Mouse (Mus musculus) stomach, embryonic 14.5 days (tissue): ENCODE measurements around the gene Ank2. TPM values are rescaled to one million over a fixed set of nuclear protein-coding genes. Genes with fewer than 3 reads are reported as not detected.

Source experiments
- ATAC-seq: fragments of 200-750 bp; cut with Nextera tagmentation; 2 replicates; pipeline ENCODE4 v1.8.0; 2017; ENCODE audit warnings: low read depth, moderate TSS enrichment; ENCODE audit not compliant: insufficient number of reproducible peaks, insufficient read depth, low FRiP score
- H3K27ac ChIP-seq: fragments of 300-500 bp; sonication (generic); 2 replicates; pipeline ENCODE4 v1.5.1; 2014; ENCODE audit warnings: mild to moderate bottlenecking, low read length, moderate library complexity, mixed read lengths
- H3K27me3 ChIP-seq: fragments of 300-500 bp; sonication (generic); 2 replicates; pipeline ENCODE4 v1.6.1; 2014; ENCODE audit warnings: low read length, control low read depth, mixed read lengths; ENCODE audit not compliant: control insufficient read depth, insufficient read depth
- H3K36me3 ChIP-seq: fragments of 300-500 bp; sonication (generic); 2 replicates; pipeline ENCODE4 v1.6.1; 2014; ENCODE audit warnings: mild to moderate bottlenecking, control low read depth, low read length, moderate library complexity, mixed read lengths; ENCODE audit not compliant: control insufficient read depth, insufficient read depth
- H3K4me1 ChIP-seq: fragments of 300-500 bp; sonication (generic); 2 replicates; pipeline ENCODE4 v1.6.1; 2014; ENCODE audit warnings: low read length, control low read depth, mixed read lengths; ENCODE audit not compliant: control insufficient read depth, insufficient read depth
- H3K4me2 ChIP-seq: fragments of 300-500 bp; sonication (generic); replicated peaks from 2 replicates; pipeline ENCODE4 v1.6.1; 2014; ENCODE audit warnings: low read depth, low read length, control low read depth
- H3K4me3 ChIP-seq: fragments of 300-500 bp; sonication (generic); 2 replicates; pipeline ENCODE4 v1.5.1; 2014; ENCODE audit warnings: low read depth, low read length, control low read depth
- H3K9ac ChIP-seq: fragments of 300-500 bp; sonication (generic); replicated peaks from 2 replicates; pipeline ENCODE4 v1.6.1; 2014; ENCODE audit warnings: low read depth, mild to moderate bottlenecking, control low read depth, low read length, moderate library complexity, mixed read lengths
- H3K9me3 ChIP-seq: fragments of 300-500 bp; sonication (generic); 2 replicates; pipeline ENCODE4 v1.6.1; 2016; ENCODE audit warnings: low read depth, low read length, control low read depth; ENCODE audit not compliant: control insufficient read depth
- WGBS: fragments of 180-500 bp; shearing (Covaris S2); extraction: QIAGEN DNeasy Blood & Tissue Kit; methylation state at CpG from one replicate; pipeline ENCODE4 v1.1.7; 2014; 5-methylcytosine and 5-hydroxymethylcytosine counted together
- polyA plus RNA-seq: library from polyadenylated mRNA; unstranded; fragments of >200 nt; fragmentation: Nextera tagmentation; extraction: Ambion mirVana; gene quantifications from 2 replicates; pipeline ENCODE4 v1.2.1, GENCODE M21; 2014

The Ank2 gene
- polyA plus RNA-seq, 1 experiment from 2014 or later, result 50.0 TPM

GRCm38 (mm10) chr3:127458420-127458798 is 40.7 kb downstream of the Ank2 start:
- no peak overlapping the region for H3K9ac ChIP-seq
- H3K4me2 ChIP-seq, result no peak overlapping the region

GRCm38 (mm10) chr3:127457761-127458419 is 41.3 kb downstream of the Ank2 start:
- no peaks in the 10 kb centered on the region for H3K27me3 ChIP-seq
- no peak for ATAC-seq
- H3K4me1 ChIP-seq, result no peaks in the 10 kb centered on the region
- no peaks in the 10 kb centered on the region for H3K9me3 ChIP-seq
- H3K36me3 ChIP-seq, result no peaks in the 10 kb centered on the region
- no peak overlapping the region for H3K4me3 ChIP-seq
- 22% methylated on average over 5 of the region's 5 CpGs for WGBS
- no peak overlapping the region for H3K27ac ChIP-seq
- H3K4me2 ChIP-seq, result no peak overlapping the region
- H3K9ac ChIP-seq, result no peak overlapping the region

More at GRCm38 (mm10) chr3:127458420-127458798, 40.7 kb downstream of the Ank2 start:
- H3K36me3 ChIP-seq, result no peaks in the 10 kb centered on the region
- no peak overlapping the region for H3K27ac ChIP-seq
- no peak for ATAC-seq
- WGBS, result 24% methylated on average over 6 of the region's 6 CpGs
- H3K4me3 ChIP-seq, result no peak overlapping the region
- H3K27me3 ChIP-seq, result no peaks in the 10 kb centered on the region
- H3K4me1 ChIP-seq, result no peaks in the 10 kb centered on the region
- H3K9me3 ChIP-seq, result no peaks in the 10 kb centered on the region

GRCm38 (mm10) chr3:127453738-127454137 is 45.4 kb downstream of the Ank2 start:
- no peaks in the 10 kb centered on the region for H3K9me3 ChIP-seq
- H3K9ac ChIP-seq, result no peak overlapping the region
- no peaks in the 10 kb centered on the region for H3K27me3 ChIP-seq
- no peaks in the 10 kb centered on the region for H3K4me1 ChIP-seq
- no peaks in the 10 kb centered on the region for H3K36me3 ChIP-seq
- H3K4me2 ChIP-seq, result no peak overlapping the region
- no peak overlapping the region for H3K4me3 ChIP-seq
- H3K27ac ChIP-seq, result no peak overlapping the region
- no peak for ATAC-seq
- 69% methylated on average over 4 of the region's 4 CpGs for WGBS

GRCm38 (mm10) chr3:127453254-127453653 is 45.9 kb downstream of the Ank2 start:
- Histone ChIP-seq H3K4me2 (no peak overlapping the region), H3K36me3 (no peaks in the 10 kb centered on the region), H3K9me3 (no peaks in the 10 kb centered on the region), H3K4me3 (no peak overlapping the region), H3K27ac (no peak overlapping the region), H3K27me3 (no peaks in the 10 kb centered on the region), H3K4me1 (no peaks in the 10 kb centered on the region), H3K9ac (no peak overlapping the region)
- no peak for ATAC-seq
- WGBS, result 82% methylated on average over 6 of the region's 6 CpGs

GRCm38 (mm10) chr3:127452233-127452632 is 46.9 kb downstream of the Ank2 start:
- no peaks in the 10 kb centered on the region for H3K27me3 ChIP-seq
- no peak overlapping the region for H3K4me3 ChIP-seq
- WGBS, result 63% methylated on average over 13 of the region's 13 CpGs
- no peak overlapping the region for H3K27ac ChIP-seq
- H3K36me3 ChIP-seq, result no peaks in the 10 kb centered on the region
- H3K4me2 ChIP-seq, result no peak overlapping the region
- no peaks in the 10 kb centered on the region for H3K4me1 ChIP-seq
- H3K9ac ChIP-seq, result no peak overlapping the region
- no peaks in the 10 kb centered on the region for H3K9me3 ChIP-seq
- no peak for ATAC-seq

- Histone ChIP-seq H3K9ac (no peak overlapping the region), H3K36me3 (no peaks in the 10 kb centered on the region), H3K27ac (no peak overlapping the region), H3K4me2 (no peak overlapping the region), H3K4me1 (no peaks in the 10 kb centered on the region), H3K4me3 (no peak overlapping the region), H3K9me3 (no peaks in the 10 kb centered on the region), H3K27me3 (no peaks in the 10 kb centered on the region)
- 47% methylated on average over 9 of the region's 9 CpGs for WGBS
- ATAC-seq, result no peak
Measured at GRCm38 (mm10) chr3:127451741-127452140, 47.4 kb downstream of the Ank2 start.

GRCm38 (mm10) chr3:127451070-127451469 is 48.1 kb downstream of the Ank2 start:
- ATAC-seq, result no peak

GRCm38 (mm10) chr3:127446173-127446572 is 53.0 kb downstream of the Ank2 start:
- Histone ChIP-seq H3K27ac (no peak overlapping the region), H3K9ac (no peak overlapping the region), H3K4me2 (no peak overlapping the region), H3K9me3 (no peaks in the 10 kb centered on the region), H3K27me3 (no peaks in the 10 kb centered on the region), H3K4me3 (no peak overlapping the region), H3K4me1 (no peaks in the 10 kb centered on the region), H3K36me3 (no peaks in the 10 kb centered on the region)
- ATAC-seq, result no peak
- WGBS, result 39% methylated on average over 5 of the region's 5 CpGs

More at GRCm38 (mm10) chr3:127451070-127451469, 48.1 kb downstream of the Ank2 start:
- Histone ChIP-seq H3K9ac (no peak overlapping the region), H3K27me3 (no peaks in the 10 kb centered on the region), H3K9me3 (no peaks in the 10 kb centered on the region), H3K27ac (no peak overlapping the region), H3K36me3 (no peaks in the 10 kb centered on the region), H3K4me1 (no peaks in the 10 kb centered on the region), H3K4me2 (no peak overlapping the region), H3K4me3 (no peak overlapping the region)
- 2% methylated on average over 3 of the region's 3 CpGs for WGBS

- WGBS, result 54% methylated on average over 3 of the region's 3 CpGs
- Histone ChIP-seq H3K27ac (no peak overlapping the region), H3K4me2 (no peak overlapping the region), H3K36me3 (no peaks in the 10 kb centered on the region), H3K4me1 (no peaks in the 10 kb centered on the region), H3K9ac (no peak overlapping the region), H3K9me3 (no peaks in the 10 kb centered on the region), H3K4me3 (no peak overlapping the region), H3K27me3 (no peaks in the 10 kb centered on the region)
- no peak for ATAC-seq
Measured at GRCm38 (mm10) chr3:127433291-127433690, 65.9 kb downstream of the Ank2 start.
